Mouse (Mus musculus): ENCODE measurements around the gene Srek1.

Gene Srek1

DNA sequence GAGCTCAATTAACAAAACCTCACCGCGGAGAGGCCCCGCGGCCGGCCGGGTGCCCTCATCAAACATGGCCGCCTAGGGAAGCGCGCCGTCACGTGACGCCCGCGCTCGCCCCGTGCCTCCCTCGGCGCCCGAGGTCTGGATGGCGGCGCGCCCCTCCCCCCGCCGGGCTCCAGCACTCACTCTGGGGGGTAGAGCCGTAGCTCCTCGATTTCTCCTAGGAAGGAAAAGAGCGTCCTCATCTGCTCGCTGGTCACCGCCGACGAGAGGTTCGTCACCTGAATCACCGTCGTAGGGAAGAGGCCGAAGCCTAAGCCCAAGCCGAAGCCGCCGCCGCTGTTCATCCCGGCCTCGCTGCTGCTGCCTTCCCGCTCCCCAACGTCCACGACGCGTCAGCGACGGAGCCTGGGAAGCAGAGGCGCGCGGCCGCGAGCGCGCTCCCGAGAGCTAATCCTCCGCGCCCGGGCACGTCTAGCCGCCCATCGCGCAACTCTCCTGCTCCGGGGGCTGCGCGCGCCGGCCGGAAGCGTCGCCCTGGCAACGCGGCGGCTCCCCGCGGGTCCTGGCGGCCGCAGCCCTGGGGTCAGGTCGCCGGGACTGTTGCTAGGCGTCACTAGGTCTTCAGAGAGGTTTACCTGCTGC is at the start of gene Srek1:
TSS of gene Srek1 (minus strand) at position 490 of the 639 bp plus-strand sequence.
- DNase-seq: peak; percentile 95

DNA sequence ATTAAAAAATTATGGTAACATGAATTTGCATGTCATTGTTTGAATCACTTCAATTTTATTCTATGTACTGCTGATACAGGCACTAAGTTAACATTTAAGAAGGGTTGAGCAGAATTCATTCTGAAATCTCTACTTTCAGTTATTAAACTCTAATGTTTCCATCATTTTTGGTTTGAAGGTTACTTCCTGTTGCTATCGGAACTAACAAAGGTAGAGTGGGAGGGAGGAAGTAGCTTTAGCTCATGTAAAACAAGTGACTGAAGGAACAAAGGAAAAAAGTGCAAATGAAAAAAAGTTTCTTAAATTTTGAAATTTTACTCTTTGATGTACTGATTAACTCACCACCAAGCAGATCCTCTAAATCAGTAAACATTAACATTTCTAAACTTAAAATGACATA is 47.9 kb upstream of the Srek1 start:
- no peak for DNase-seq

GRCm38 (mm10) chr13:103819377-103819776 is 45.0 kb upstream of the Srek1 start:
- DNase-seq: no peak

DNA sequence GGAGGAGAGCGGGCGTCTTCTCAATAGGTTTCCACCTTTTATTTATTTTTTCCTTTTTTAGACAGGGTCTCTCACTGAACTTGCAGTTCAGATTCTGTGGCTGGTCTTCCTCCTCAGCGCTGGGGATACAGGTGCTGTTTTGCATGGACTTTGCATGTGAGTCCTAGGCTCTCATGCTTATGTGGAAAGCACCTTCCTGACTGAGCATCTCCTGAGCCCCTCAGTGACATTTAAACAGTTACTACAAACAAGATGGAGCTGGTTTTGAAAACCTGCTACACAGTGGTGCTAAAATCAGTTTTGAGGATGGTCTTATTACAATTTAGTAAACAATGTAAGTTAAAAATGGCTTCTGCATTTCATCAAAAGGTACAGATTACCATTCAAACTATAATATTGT is 43.5 kb upstream of the Srek1 start:
- no peak for DNase-seq

DNA sequence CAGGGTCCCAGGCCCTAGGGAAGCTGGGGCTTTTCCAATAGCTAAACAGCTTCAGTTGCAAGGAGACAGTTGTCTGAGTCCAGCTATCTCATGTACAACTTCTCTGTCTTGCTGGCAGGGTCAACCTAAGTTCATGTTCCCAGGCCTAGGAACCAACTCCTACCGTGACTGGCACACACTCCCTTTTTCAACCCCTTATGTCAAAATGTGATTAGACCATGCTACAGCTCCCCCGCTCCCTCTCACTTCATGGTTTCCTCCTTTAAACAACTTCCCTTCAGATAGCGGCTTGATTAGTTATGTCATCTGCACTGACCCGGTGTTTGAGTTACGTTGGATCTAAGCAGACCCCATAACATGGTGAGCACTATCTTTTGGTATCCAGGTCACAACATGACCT is 33.1 kb upstream of the Srek1 start:
- DNase-seq: no peak

DNA sequence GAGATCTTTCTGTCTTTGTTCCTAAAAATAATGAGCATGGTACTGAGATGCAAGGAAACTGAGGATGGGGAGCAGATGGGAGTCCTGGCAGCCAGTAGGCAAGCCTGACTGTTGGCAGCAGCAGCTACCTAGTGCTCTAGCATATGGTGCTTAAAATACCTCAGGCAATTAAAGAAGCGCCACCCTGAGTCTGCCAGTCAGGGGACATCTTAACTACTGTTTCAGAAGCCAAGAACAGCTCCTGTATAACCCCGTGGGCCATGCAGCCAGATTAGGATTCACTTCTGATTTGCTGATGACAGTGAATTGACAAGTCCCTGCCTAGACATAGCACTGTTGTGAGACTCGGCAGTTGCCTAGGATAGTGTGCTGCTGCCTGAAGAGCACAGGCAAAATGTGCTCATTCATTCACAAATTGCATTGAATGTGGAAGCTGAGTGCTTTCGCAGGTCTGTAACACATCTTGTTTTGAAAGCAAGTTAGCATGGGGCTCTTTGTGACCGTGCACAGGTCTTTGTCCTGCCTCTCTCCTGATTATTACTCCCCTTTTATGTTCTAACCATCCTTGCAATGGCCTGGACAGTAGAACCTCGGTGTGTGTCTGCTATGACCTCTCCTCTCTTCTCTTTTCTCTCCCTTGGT is 31.9 kb upstream of the Srek1 start:
- DNase-seq: peak; percentile 84

DNA sequence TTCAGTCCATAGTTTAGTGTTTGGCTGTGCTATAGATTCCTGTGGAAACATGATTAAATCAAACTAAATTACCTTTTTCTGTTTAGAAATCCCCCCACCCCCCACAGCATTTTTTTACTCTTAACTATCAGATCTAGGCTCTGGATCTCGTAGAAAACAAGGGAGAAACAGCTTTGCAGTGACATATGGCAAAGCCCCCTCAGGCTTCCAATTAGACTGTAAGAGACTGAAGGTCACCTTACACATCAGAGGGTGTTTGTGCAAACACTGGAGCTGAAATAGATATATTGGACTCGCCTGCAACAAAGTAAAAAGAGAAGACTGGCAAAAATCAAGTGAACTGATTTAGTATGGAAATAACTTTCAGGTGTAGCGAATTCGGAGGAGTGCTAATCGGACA is 29.3 kb upstream of the Srek1 start:
- no peak for DNase-seq

- DNase-seq: no peak
Observed at GRCm38 (mm10) chr13:103801021-103801420, 26.6 kb upstream of the Srek1 start.

- no peak for DNase-seq
Observed at GRCm38 (mm10) chr13:103794688-103795543, 20.5 kb upstream of the Srek1 start.

- DNase-seq: no peak
Observed at GRCm38 (mm10) chr13:103779922-103780585, 5.6 kb upstream of the Srek1 start.

GRCm38 (mm10) chr13:103777126-103777525 is 2.7 kb upstream of the Srek1 start:
- no peak for DNase-seq

GRCm38 (mm10) chr13:103773407-103774118 is 845 bp downstream of the Srek1 start:
- DNase-seq: no peak

GRCm38 (mm10) chr13:103772917-103773316 is 1.5 kb downstream of the Srek1 start:
- DNase-seq: peak; percentile 36

- DNase-seq: no peak
Observed at GRCm38 (mm10) chr13:103770821-103771220, 3.6 kb downstream of the Srek1 start.

- no peak for DNase-seq
Observed at GRCm38 (mm10) chr13:103767935-103768334, 6.5 kb downstream of the Srek1 start.

- no peak for DNase-seq
Observed at GRCm38 (mm10) chr13:103763640-103764039, 10.8 kb downstream of the Srek1 start.

DNA sequence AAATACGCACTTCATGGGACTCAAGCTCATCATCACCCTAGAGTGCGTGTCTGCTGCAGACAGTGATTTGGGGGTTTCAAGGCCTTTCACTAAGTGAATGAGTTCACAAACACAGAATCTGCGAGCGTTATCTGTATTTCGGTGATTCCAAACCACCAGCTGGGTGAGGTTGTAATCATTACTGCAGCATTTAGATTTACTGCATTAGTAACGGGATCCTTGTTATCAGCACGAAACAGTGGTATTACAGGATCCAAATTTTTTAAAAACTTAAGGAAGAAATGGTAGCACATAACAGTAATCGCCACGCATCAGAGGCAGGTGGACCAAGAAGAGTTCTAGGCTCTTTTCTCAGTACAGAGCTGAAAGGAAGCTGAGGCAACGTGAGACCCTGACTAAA is 12.4 kb downstream of the Srek1 start:
- no peak for DNase-seq

DNA sequence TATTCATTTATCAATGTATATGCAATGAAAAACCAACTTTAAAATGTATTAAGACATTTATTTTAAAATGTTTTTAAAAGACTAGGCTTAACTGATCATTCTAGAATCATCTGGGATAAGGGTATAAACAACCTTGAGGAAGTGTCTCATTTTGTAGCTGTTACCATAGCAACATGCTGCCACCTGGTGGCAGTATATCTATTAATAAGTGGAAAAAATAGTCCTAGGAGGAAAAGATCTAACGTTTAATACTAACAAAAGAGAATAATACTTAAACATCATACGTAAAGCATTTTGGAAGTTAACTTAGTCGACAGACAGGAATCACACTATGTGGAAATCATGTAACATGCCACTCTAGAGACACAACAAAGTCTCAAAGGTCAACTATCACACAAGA is 23.0 kb downstream of the Srek1 start:
- no peak for DNase-seq

DNA sequence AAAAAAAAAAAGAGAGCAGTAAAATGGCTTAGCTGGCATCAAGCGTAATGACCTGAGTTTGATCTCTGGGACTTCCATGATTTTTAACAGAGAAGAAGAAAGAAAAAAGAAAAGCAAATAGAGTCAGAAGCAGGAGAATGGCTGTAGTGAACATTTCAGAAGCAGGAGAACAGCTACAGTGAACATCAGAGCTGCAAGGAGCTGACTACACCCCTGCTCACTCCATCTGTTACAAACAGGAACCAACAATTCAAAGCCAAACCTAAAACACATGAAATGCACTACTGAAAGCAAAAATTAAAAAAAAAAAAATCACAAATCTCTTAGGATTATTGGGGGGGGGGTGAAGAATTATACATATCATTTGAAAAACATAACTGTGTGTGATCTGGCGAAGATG is 28.7 kb downstream of the Srek1 start:
- no peak for DNase-seq

DNA sequence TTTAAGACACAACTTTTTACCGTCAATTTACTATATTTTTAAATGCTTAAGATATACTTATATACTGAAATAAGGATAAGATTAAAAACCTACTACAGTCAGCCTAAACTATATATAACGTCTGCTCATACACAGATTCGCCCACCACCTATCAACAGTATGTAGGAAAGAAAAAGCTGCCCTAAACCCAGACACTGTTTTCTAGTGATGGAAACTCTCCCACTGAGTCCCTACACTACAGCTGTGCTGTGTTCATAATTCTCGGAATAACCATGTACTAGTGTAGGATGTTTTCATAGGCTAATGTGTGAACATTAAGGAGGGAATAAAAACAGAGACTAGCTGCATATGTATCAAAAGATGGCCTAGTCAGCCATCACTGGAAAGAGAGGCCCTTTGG is 29.2 kb downstream of the Srek1 start:
- no peak for DNase-seq

GRCm38 (mm10) chr13:103735330-103736007 is 38.9 kb downstream of the Srek1 start:
- no peak for DNase-seq

DNA sequence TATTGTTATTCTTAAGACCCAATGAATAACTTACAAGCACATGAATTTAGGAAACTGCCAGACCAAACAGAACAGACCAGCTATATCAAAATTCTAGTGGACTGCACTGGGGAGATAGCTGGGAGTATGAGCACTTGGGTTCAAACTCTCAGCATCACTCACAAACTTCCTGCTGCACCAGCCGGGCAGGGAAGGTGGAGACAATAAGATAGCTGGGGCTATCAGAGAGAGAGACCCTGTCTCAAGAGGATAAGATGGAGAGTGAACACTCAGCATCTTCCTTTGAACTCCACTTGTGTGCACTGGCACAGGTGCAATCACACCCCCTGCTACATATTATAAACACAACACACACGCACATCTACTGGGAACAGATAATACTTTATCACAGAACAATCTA is 47.5 kb downstream of the Srek1 start:
- DNase-seq: no peak
